In genomic region chr9:8032847-8033246, GRCm38 (mm10) we compare ENCODE assay signal across 16 mouse cellular contexts. TPM values are rescaled to one million over a fixed set of nuclear protein-coding genes. Genes with fewer than 3 reads are reported as not detected.
A peak's percentile ranks its signal among the peaks of the same experiment; 100 is the strongest.
DNase-seq lines count a peak whose midpoint lies in the region; ATAC-seq and TF ChIP-seq lines count a peak whose summit lies in the region.
"Had no signal": no experiment of that assay in that cellular context is flagged by ENCODE, and none has a peak within 500 bp of the region (broad histone marks: within the 10 kb centered on the region; RNA-seq: fewer than 3 reads in every experiment).

No protein-coding gene starts in this region.

- no peak overlapping the region for H3K9ac ChIP-seq in forebrain, embryonic 12.5 days
- no peak overlapping the region for H3K9ac ChIP-seq in forebrain, postnatal 0 days
- no peak overlapping the region for H3K9ac ChIP-seq in embryonic facial prominence, embryonic 13.5 days
- no peak overlapping the region for H3K9ac ChIP-seq in intestine, postnatal 0 days (ENCODE audit: low read depth, low read length)
- no peak overlapping the region for H3K9ac ChIP-seq in intestine, embryonic 15.5 days
- H3K9ac ChIP-seq: embryonic facial prominence, embryonic 12.5 days; heart, embryonic 12.5 days; liver, postnatal 0 days; stomach, embryonic 15.5 days had no signal

- H3K4me1 ChIP-seq in forebrain, embryonic 12.5 days, result peaks cover 6% of the 10 kb centered on the region; the same call in 1 of the 2 replicates
- no peaks in the 10 kb centered on the region for H3K4me1 ChIP-seq in forebrain, postnatal 0 days (ENCODE audit: insufficient read depth)
- peaks cover 8% of the 10 kb centered on the region for H3K4me1 ChIP-seq in embryonic facial prominence, embryonic 13.5 days
- H3K4me1 ChIP-seq in intestine, postnatal 0 days (replicated peaks; ENCODE audit: control insufficient read depth, insufficient read depth, low read length), result peaks cover 4% of the 10 kb centered on the region
- peaks cover 8% of the 10 kb centered on the region; the same call in 1 of the 2 replicates for H3K4me1 ChIP-seq in intestine, embryonic 15.5 days (replicated peaks)

- WGBS in forebrain, embryonic 12.5 days, result 81% methylated on average over 5 of the region's 5 CpGs
- 66% methylated on average over 5 of the region's 5 CpGs for WGBS in forebrain, postnatal 0 days
- WGBS in embryonic facial prominence, embryonic 13.5 days, result 67% methylated on average over 5 of the region's 5 CpGs
- 81% methylated on average over 5 of the region's 5 CpGs for WGBS in intestine, postnatal 0 days
- 87% methylated on average over 5 of the region's 5 CpGs for WGBS in intestine, embryonic 15.5 days

- intact Hi-C loops in left cerebral cortex, postnatal 4 days (cut with DNase I), result no loop called here

- no peak for TF ChIP-seq CTCF in forebrain, postnatal 0 days (IDR thresholded peaks at IDR 0.05; ENCODE audit: low read depth)
- TF ChIP-seq CTCF in intestine, postnatal 0 days (IDR thresholded peaks at IDR 0.05; ENCODE audit: low read depth), result no peak

- DNase-seq in forebrain, postnatal 0 days, result no peak
- peak; percentile 20 for DNase-seq in left cerebral cortex, postnatal 4 days
- no peak for DNase-seq in left cerebral cortex, adult 18-20 months (ENCODE audit: low spot score in 2 of 2)
- DNase-seq in gonadal fat pad, adult 2 months (ENCODE audit: low read depth), result peak; percentile 63
- DNase-seq: cerebellum, adult 2 months; liver, postnatal 0 days; lung, postnatal 4 days; thymus, postnatal 25 days had no signal

- no peak overlapping the region for H3K27ac ChIP-seq in forebrain, embryonic 12.5 days
- H3K27ac ChIP-seq in forebrain, postnatal 0 days (ENCODE audit: low read depth, low read length), result no peak overlapping the region
- no peak overlapping the region for H3K27ac ChIP-seq in embryonic facial prominence, embryonic 13.5 days
- no peak overlapping the region for H3K27ac ChIP-seq in intestine, postnatal 0 days (ENCODE audit: low read depth, low read length)
- no peak overlapping the region for H3K27ac ChIP-seq in intestine, embryonic 15.5 days
- H3K27ac ChIP-seq: embryonic facial prominence, embryonic 12.5 days; stomach, embryonic 15.5 days had no signal

- no peak overlapping the region for H3K4me3 ChIP-seq in forebrain, embryonic 12.5 days (replicated peaks)
- H3K4me3 ChIP-seq in forebrain, postnatal 0 days (ENCODE audit: low read depth, low read length), result no peak overlapping the region
- H3K4me3 ChIP-seq in embryonic facial prominence, embryonic 13.5 days, result no peak overlapping the region
- no peak overlapping the region for H3K4me3 ChIP-seq in intestine, postnatal 0 days (ENCODE audit: low read depth, low read length)
- no peak overlapping the region for H3K4me3 ChIP-seq in intestine, embryonic 15.5 days (replicated peaks)
- H3K4me3 ChIP-seq: embryonic facial prominence, embryonic 12.5 days; heart, embryonic 12.5 days; stomach, embryonic 15.5 days had no signal

- no peaks in the 10 kb centered on the region for H3K9me3 ChIP-seq in forebrain, embryonic 12.5 days
- H3K9me3 ChIP-seq in forebrain, postnatal 0 days (ENCODE audit: low read length), result no peaks in the 10 kb centered on the region
- H3K9me3 ChIP-seq in embryonic facial prominence, embryonic 13.5 days, result no peaks in the 10 kb centered on the region
- no peaks in the 10 kb centered on the region for H3K9me3 ChIP-seq in intestine, postnatal 0 days (ENCODE audit: control insufficient read depth)
- H3K9me3 ChIP-seq in intestine, embryonic 15.5 days, result no peaks in the 10 kb centered on the region
- H3K9me3 ChIP-seq: embryonic facial prominence, embryonic 12.5 days; G1E; heart, embryonic 12.5 days; stomach, embryonic 15.5 days had no signal

- no peaks in the 10 kb centered on the region for H3K27me3 ChIP-seq in forebrain, embryonic 12.5 days
- H3K27me3 ChIP-seq in forebrain, postnatal 0 days (ENCODE audit: insufficient read depth, low read length), result no peaks in the 10 kb centered on the region
- H3K27me3 ChIP-seq in embryonic facial prominence, embryonic 13.5 days, result no peaks in the 10 kb centered on the region
- H3K27me3 ChIP-seq in intestine, postnatal 0 days (replicated peaks; ENCODE audit: control insufficient read depth, insufficient read depth, low read length), result no peaks in the 10 kb centered on the region
- no peaks in the 10 kb centered on the region for H3K27me3 ChIP-seq in intestine, embryonic 15.5 days (replicated peaks)
- H3K27me3 ChIP-seq: embryonic facial prominence, embryonic 12.5 days; heart, embryonic 12.5 days; stomach, embryonic 15.5 days had no signal

- H3K36me3 ChIP-seq in forebrain, embryonic 12.5 days (replicated peaks), result no peaks in the 10 kb centered on the region
- H3K36me3 ChIP-seq in forebrain, postnatal 0 days (ENCODE audit: insufficient read depth), result no peaks in the 10 kb centered on the region; the same call in 1 of the 2 replicates
- H3K36me3 ChIP-seq in embryonic facial prominence, embryonic 13.5 days, result no peaks in the 10 kb centered on the region
- H3K36me3 ChIP-seq in intestine, postnatal 0 days (ENCODE audit: control insufficient read depth, insufficient read depth), result no peaks in the 10 kb centered on the region
- no peaks in the 10 kb centered on the region for H3K36me3 ChIP-seq in intestine, embryonic 15.5 days
- H3K36me3 ChIP-seq: embryonic facial prominence, embryonic 12.5 days; G1E; heart, embryonic 12.5 days; stomach, embryonic 15.5 days had no signal

- ATAC-seq in forebrain, embryonic 12.5 days (ENCODE audit: low FRiP score), result peak; percentile 27; the same call in 1 of the 2 replicates
- no peak for ATAC-seq in forebrain, postnatal 0 days
- 0 out of 2 replicates have a peak, but pooled peaks have one; percentile 48 for ATAC-seq in embryonic facial prominence, embryonic 13.5 days (ENCODE audit: insufficient number of reproducible peaks, insufficient read depth, low FRiP score, low TSS enrichment, low read depth)
- no peak for ATAC-seq in intestine, postnatal 0 days
- no peak for ATAC-seq in intestine, embryonic 15.5 days
- ATAC-seq: liver, postnatal 0 days had no signal

- no peak overlapping the region for H3K4me2 ChIP-seq in forebrain, embryonic 12.5 days
- H3K4me2 ChIP-seq in forebrain, postnatal 0 days (ENCODE audit: low read depth), result no peak overlapping the region
- no peak overlapping the region for H3K4me2 ChIP-seq in embryonic facial prominence, embryonic 13.5 days
- no peak overlapping the region for H3K4me2 ChIP-seq in intestine, postnatal 0 days (replicated peaks; ENCODE audit: low read depth)
- no peak overlapping the region for H3K4me2 ChIP-seq in intestine, embryonic 15.5 days (replicated peaks)
- H3K4me2 ChIP-seq: embryonic facial prominence, embryonic 12.5 days; heart, embryonic 12.5 days; stomach, embryonic 15.5 days had no signal

RNA-seq across cellular contexts. Expression of gene Cfap300, which starts 9.8 kb away (rescaled TPM):
- polyA plus RNA-seq in forebrain, embryonic 12.5 days (2016; fragmentation: Nextera tagmentation; extraction: Ambion mirVana), result 16.5 and 18.6 TPM in 2 replicates
- total RNA-seq in forebrain, postnatal 0 days (2014; rRNA removed), result 15.9 and 17.6 TPM in 2 replicates
- polyA plus RNA-seq in forebrain, postnatal 0 days (2015; fragmentation: Nextera tagmentation; extraction: Ambion mirVana), result 11.0 and 12.6 TPM in 2 replicates
- total RNA-seq in left cerebral cortex, postnatal 4 days (2021), result 10 to 100 TPM in 1 of 2 experiments, 1 to 10 TPM in 1; 8.1 to 10.8 TPM
- total RNA-seq in left cerebral cortex, adult 18-20 months (2021), result 1 to 10 TPM; 7.5 to 8.9 TPM
- polyA plus RNA-seq in embryonic facial prominence, embryonic 13.5 days (2015; fragmentation: Nextera tagmentation; extraction: Ambion mirVana), result 15.9 and 16.4 TPM in 2 replicates
- polyA plus RNA-seq in gonadal fat pad, adult 2 months (2012; rRNA removed), result 3.3 and 3.4 TPM in 2 replicates
- polyA plus RNA-seq in intestine, postnatal 0 days (2015; fragmentation: Nextera tagmentation; extraction: Ambion mirVana), result 1.6 and 2.0 TPM in 2 replicates
- polyA plus RNA-seq in intestine, embryonic 15.5 days (2015; fragmentation: Nextera tagmentation; extraction: Ambion mirVana), result 7.6 and 8.6 TPM in 2 replicates

RNA-seq across cellular contexts. Expression of gene Yap1, which starts 28.5 kb away (rescaled TPM):
- polyA plus RNA-seq in forebrain, embryonic 12.5 days (2016; fragmentation: Nextera tagmentation; extraction: Ambion mirVana), result 29.3 and 31.6 TPM in 2 replicates
- 10.7 and 14.5 TPM in 2 replicates for total RNA-seq in forebrain, postnatal 0 days (2014; rRNA removed)
- 4.0 and 4.7 TPM in 2 replicates for polyA plus RNA-seq in forebrain, postnatal 0 days (2015; fragmentation: Nextera tagmentation; extraction: Ambion mirVana)
- 10 to 100 TPM; 12.0 to 14.7 TPM for total RNA-seq in left cerebral cortex, postnatal 4 days (2021)
- total RNA-seq in left cerebral cortex, adult 18-20 months (2021), result 10 to 100 TPM; 19.6 to 20.6 TPM
- 52.6 and 54.8 TPM in 2 replicates for polyA plus RNA-seq in embryonic facial prominence, embryonic 13.5 days (2015; fragmentation: Nextera tagmentation; extraction: Ambion mirVana)
- polyA plus RNA-seq in gonadal fat pad, adult 2 months (2012; rRNA removed), result 51.5 and 59.0 TPM in 2 replicates
- polyA plus RNA-seq in intestine, postnatal 0 days (2015; fragmentation: Nextera tagmentation; extraction: Ambion mirVana), result 11.4 TPM in 2 replicates
- 25.3 and 25.9 TPM in 2 replicates for polyA plus RNA-seq in intestine, embryonic 15.5 days (2015; fragmentation: Nextera tagmentation; extraction: Ambion mirVana)

Comparison
In these comparisons a context has a peak if more than half of its experiments do, and no peak if none do; other contexts are left out.
1. ATAC-seq: peak in forebrain, embryonic 12.5 days (single experiment) and embryonic facial prominence, embryonic 13.5 days (single experiment); none in forebrain, postnatal 0 days (single experiment), intestine, postnatal 0 days (single experiment) and intestine, embryonic 15.5 days (single experiment).
2. DNase-seq: peak in left cerebral cortex, postnatal 4 days (single experiment) and gonadal fat pad, adult 2 months (single experiment); none in forebrain, postnatal 0 days (single experiment) and left cerebral cortex, adult 18-20 months (0 of 2).